Mouse (Mus musculus): ENCODE data around the gene Ildr2.

The Ildr2 gene

GRCm38 (mm10) chr1:166253898-166254894 is at the start of gene Ildr2:
Gene Ildr2, plus strand, starts transcription at chr1:166254139.
- peak; percentile 59 for DNase-seq (ENCODE audit: low spot score)

GRCm38 (mm10) chr1:166204171-166204570 is 49.8 kb upstream of the Ildr2 start:
- no peak for DNase-seq (ENCODE audit: low spot score)

- no peak for DNase-seq (ENCODE audit: low spot score)
Observed at GRCm38 (mm10) chr1:166205159-166205558, 48.8 kb upstream of the Ildr2 start.

GRCm38 (mm10) chr1:166209371-166209770 is 44.6 kb upstream of the Ildr2 start:
- no peak for DNase-seq (ENCODE audit: low spot score)

DNA sequence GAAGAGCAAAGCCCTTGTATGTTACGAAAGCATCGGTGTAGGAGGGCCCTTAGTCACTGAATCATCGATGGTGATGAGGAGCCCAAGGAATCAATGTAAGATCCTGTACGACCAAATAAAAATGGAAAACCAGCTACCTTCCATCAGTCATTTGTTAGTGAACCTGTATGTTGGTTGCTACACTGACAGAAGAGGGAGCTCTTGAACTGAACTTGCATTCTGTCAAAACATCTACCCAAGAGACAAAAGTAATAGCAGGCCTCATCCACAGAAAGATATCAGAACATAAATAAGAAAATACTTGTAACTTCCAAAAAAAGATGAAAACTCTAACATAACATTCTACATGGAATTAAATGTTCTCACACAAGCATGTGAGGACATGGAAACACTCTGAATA is 39.8 kb upstream of the Ildr2 start:
- peak; percentile 11 for DNase-seq (ENCODE audit: low spot score)

- no peak for DNase-seq (ENCODE audit: low spot score)
Observed at GRCm38 (mm10) chr1:166238315-166238969, 15.5 kb upstream of the Ildr2 start, which contains the start of gene Mael. Gene Mael, minus strand, starts transcription at chr1:166238747.

GRCm38 (mm10) chr1:166244285-166244684 is 9.7 kb upstream of the Ildr2 start:
- DNase-seq (ENCODE audit: low spot score): peak; percentile 57

DNA sequence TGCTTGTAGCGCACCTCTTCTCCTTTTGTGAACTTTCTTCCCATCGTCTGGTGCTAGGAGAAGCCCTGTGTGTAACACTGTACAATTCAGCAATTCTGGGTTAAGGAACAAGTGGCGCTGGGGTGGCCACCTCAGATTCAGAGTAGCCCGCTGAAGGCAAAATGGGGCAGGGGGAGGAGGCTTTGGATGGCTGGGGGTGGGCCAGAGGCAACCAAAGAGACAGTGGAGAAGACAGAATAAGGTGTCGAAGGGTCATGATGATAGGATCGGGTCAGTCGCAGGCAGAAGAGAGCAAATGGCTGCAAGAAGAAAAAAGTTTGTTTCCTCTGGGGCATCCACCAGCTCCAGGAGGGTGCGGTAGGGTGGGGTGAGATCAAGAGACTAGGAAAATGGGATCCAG is 1.2 kb downstream of the Ildr2 start:
- DNase-seq (ENCODE audit: low spot score): no peak

GRCm38 (mm10) chr1:166255651-166256050 is 1.7 kb downstream of the Ildr2 start:
- no peak for DNase-seq (ENCODE audit: low spot score)

GRCm38 (mm10) chr1:166256302-166256701 is 2.4 kb downstream of the Ildr2 start:
- DNase-seq (ENCODE audit: low spot score): no peak

DNA sequence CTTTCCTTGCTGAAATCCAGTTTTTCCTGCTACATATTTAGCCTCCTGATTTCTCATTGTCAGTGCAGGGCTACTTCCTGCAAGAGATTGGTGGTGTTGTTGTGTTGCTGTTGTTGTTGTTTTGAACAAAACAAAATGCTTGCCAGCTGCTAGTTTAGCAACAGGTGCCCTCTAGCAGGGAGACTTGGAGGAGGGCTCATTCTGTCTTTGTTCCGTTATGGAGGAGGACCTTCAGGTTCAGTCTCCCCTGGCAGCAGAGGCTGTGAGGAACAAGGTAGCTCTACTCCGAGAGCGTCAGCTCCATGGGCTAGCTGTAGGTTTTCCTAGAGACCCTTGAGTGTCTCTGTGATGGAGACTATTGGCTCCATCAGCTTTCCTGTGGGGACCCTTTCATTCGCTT is 3.0 kb downstream of the Ildr2 start:
- no peak for DNase-seq (ENCODE audit: low spot score)

GRCm38 (mm10) chr1:166259526-166259925 is 5.6 kb downstream of the Ildr2 start:
- no peak for DNase-seq (ENCODE audit: low spot score)

DNA sequence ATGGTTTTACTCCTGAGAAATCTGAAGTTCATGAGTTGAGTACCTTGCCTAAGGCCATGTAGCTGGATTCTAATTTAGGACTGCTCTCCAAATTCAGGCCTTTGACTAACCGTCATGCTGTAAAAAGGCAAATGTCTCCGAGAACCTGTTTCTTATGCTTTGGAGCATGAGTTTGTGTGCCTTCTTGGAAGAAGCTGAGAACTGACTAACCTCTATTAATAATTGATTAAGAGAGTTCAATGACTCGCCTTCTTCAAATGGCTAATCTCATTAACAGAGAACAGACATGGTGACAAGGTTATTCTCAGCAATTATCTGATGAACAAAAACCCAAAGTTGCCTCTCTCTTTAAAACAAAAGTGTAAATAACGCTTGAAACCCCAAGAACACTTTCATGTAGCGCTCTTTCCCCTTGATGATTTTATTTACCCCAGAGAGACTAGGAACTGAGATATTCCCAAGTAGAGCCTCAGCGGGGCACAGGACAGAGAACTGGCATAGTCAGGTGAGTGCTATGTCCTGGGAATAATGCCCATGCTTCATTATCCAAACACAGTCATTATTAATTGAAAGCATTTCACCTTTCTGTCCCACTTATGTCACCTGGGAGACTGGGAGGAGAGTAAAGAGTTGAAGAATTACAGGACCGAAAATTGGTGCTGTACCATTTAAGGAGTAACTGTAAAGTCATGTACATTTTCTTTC is 12.2 kb downstream of the Ildr2 start:
- no peak for DNase-seq (ENCODE audit: low spot score)

GRCm38 (mm10) chr1:166266918-166267317 is 13.0 kb downstream of the Ildr2 start:
- no peak for DNase-seq (ENCODE audit: low spot score)

DNA sequence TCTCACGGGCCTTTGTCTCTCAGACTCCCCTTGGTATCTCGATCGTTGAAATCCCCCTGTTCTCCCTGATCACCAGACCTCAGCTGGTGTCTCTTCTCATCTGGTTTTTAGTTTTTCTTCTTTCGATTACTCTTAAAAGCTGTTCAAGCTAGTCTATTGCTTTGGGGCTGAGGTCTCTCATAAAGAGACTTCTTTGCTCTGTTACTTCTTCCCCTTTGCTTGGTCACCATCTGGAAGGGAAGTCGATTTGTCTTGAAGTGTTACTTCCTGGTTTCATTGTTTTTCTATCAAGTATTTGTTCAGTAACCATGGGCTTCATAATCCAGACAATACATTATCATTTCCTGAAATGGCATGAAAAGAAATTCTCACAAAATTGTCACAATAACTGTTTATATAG is 14.3 kb downstream of the Ildr2 start:
- no peak for DNase-seq (ENCODE audit: low spot score)

DNA sequence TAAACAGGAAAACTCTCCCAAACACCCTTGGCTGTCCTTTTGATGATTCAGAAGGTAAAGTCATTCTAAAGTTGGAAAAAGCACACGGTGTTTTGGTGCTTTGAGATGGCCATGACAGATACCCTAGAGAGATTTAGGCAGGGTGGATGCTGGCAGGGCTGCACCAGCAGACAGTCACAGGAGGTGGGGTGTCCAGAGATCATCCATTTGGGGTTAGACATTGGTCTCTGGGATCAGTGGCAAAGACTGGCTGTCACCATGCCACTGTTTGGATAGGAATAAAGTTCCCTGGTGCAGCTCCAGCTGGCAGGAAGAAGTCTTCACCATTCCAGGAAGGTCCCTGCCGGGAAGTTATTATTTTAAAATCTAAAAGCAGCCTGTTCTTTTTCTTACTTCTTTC is 24.8 kb downstream of the Ildr2 start:
- DNase-seq (ENCODE audit: low spot score): no peak

GRCm38 (mm10) chr1:166279580-166280206 is 25.8 kb downstream of the Ildr2 start:
- DNase-seq (ENCODE audit: low spot score): no peak

DNA sequence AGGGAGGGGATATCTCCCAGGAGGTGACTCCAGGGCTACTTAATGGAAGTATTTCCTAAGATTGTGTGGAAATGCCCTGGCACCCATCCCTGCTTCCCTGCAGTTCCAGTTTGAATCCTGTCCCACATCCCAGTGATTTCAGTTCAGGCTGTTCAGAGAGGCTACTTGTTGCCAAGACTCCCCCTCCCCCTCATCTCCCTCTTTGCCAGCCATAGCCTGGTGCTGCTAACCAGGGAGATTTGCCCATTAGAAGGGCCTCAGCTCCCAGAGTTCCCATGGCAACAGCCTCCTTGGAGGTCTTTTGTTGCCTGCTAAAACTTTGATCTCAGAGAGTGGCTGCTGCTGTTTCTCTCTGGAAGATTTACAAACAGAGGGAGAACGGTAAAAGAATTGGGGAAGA is 26.6 kb downstream of the Ildr2 start:
- DNase-seq (ENCODE audit: low spot score): peak; percentile 79

- DNase-seq (ENCODE audit: low spot score): no peak
Observed at GRCm38 (mm10) chr1:166281287-166281686, 27.3 kb downstream of the Ildr2 start.

DNA sequence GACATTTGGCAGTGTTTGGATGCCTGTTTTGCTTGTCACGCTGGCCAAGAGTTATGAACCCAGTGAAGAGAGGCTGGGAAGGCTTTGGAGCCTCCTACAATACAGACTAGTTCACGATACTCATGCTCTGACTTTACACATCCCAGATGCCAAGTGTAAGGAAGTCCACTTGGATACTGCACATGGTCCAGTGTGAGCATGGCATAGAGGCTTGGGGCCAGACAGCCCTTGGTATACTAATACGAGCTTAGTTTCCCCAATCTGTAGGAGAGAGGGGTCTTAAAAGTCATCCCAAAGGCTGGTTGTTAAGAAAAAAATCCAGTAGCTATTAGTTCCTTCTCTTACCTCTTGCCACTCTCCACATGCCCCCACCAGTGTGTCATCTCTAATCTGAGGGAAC is 27.9 kb downstream of the Ildr2 start:
- DNase-seq (ENCODE audit: low spot score): no peak

- peak; percentile 74 for DNase-seq (ENCODE audit: low spot score)
Observed at GRCm38 (mm10) chr1:166282597-166283210, 28.8 kb downstream of the Ildr2 start.

DNA sequence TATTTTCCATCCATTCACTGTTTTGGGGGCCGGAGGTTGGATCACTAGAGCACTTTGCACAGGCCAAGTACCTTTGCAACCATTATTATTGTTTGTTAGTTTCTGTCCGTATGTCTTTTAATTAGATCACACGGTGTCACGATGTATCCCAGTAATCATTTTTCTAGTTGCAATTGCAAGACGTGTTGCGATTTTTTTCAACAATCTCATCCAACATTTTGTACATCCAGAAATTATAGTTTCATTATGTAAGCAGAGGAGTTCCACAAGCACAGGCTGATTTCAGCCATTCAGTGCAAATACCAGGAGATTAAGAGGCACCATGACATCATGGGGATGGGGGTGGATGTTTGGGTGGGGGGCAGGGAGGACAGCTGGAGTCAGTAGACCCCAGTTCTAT is 29.5 kb downstream of the Ildr2 start:
- no peak for DNase-seq (ENCODE audit: low spot score)

All from layer of hippocampus, adult 11-12 months (tissue).